Mouse (Mus musculus): ENCODE results near the gene Ppm1g.

The Ppm1g gene

GRCm38 (mm10) chr5:31220448-31221303 lies at the start of gene Ppm1g:
Gene Ppm1g, minus strand, starts transcription at chr5:31220687.
- DNase-seq: peak; percentile 92 to 93

DNA sequence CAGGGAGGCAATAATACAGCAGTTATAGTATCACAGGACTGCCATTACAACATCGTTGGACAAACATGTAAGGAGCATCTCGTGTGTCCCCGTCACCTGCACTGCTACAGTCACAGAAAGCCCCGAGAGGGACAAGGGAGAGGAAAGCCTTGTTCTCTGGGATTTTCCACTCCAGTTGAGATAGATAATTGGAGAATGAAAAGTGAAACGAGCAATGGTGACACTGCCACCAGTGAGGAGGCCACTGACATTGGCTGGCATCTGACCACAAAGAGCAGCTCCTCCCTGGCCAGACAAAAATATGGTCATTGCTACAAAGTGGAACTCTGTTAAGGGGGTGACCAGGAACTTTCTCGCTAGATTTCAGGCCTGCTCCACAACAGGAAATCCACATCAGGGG lies 47.2 kb upstream of the Ppm1g start:
- no peak for DNase-seq

- no peak for DNase-seq
Observed at GRCm38 (mm10) chr5:31266101-31266500, 45.6 kb upstream of the Ppm1g start.

DNA sequence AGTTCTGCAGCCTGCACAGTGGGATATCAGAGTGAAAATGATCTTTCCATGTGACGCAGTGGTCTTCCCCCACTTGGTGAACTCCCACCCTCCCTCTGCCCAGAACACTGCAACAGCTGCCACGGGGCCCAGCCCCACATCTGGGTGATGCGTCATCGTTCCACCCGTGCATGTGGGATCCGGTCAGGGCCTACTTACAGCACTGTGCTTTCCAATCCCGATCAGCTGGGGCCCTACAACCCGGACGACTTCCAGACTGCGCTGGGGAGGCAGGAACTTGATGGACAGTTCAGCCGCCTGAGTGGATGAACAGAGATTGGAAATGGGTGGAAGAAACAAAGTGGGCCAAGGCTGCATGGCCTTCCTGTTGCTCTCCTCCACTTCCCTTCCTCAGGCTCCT lies 37.1 kb upstream of the Ppm1g start:
- no peak for DNase-seq

- no peak for DNase-seq
Observed at GRCm38 (mm10) chr5:31255971-31256370, 35.5 kb upstream of the Ppm1g start.

DNA sequence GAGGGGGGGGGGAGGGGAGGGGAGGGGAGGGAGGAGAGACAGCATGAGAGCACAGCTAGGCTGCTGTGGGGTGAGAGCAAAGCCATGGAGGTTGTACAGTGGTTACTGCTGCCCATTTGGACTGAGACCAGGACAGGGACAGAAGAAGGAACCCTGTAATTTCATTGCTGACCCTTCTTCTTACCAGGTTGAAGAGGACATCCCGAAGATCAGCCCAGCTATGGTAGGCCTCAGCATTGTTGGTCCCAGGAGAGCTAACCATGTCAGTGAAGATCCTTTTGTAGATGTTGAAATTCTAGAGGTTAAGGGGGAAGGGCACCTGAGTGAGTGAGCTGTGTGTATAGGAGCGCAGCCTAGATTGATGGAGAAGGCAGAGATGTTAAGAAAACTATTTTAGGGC lies 34.9 kb upstream of the Ppm1g start:
- no peak for DNase-seq

GRCm38 (mm10) chr5:31254901-31255300 lies 34.4 kb upstream of the Ppm1g start:
- no peak for DNase-seq

DNA sequence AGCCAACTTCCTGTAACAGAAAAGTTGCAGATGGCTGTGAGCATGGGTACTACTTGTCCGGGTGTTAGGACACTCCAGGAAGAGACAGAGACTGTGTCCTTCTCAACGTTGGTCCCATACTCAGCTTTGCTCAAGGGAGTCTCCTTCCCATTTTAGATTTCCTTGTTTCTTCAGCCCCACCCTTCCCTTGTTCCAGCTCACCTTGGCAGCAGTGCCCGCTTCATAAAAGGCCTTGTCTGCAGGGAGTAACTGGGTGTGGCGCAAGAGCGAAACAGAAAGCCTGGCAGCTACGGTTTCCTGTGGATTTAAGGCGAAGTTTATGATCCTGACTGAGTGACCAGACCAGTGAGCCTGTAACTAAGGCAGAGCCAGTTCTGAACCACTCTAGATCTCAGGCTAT lies 34.0 kb upstream of the Ppm1g start:
- DNase-seq: no peak

DNA sequence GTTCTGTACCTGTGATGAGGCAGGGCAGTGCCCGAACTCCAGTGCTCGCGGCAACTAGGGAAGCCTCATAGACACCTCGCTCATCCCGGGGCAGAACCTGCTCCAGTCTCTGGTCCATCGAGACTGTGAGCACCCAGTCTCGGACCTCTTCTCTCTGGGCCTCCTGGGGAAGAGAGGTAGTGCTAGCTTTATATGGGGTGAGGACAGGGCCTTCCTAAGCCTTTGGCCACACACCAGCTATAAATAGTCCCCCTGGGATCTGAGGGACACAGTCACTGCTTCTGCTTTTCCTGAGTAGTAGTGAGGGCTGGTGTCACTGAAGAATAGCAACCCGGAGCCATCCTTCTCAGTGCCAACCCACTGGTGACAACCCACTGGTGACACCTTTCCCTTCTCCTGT lies 33.3 kb upstream of the Ppm1g start:
- DNase-seq: no peak

DNA sequence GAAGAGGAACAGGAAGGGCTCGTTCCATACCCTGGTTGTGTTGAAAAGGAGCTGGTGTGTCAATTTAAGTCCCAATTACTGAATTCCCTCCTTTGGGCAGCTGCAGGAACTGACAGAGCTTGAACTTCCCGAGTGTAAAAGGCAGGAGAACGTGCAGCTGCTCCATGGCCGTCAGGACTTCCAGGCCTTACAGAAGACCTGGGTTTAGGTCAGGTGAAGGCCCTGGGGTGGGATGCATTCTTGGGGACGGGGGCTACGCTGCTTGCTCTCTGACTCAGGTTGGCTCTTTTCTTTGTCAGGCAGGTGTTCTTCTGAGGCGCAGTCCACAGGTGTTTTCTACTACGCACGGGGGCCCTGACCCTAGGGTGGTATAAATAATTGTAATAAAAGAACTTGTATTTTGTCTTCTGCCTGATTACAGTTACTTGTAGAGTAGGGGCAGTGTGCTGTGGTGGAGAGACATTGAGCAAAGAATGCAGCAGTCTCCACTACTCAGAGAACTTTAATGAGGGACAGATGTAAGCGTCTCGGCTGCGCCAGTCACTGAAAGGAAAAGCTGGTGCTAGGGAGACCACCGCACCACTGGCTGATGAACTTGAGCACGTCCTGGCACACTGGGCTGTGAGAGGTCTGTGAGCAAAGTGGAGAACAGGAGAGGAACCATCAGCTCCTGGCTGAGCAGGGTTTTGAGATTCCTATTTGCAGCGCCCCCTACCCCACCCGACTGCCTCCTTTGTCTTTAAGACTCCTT lies 32.5 kb upstream of the Ppm1g start:
- no peak for DNase-seq

DNA sequence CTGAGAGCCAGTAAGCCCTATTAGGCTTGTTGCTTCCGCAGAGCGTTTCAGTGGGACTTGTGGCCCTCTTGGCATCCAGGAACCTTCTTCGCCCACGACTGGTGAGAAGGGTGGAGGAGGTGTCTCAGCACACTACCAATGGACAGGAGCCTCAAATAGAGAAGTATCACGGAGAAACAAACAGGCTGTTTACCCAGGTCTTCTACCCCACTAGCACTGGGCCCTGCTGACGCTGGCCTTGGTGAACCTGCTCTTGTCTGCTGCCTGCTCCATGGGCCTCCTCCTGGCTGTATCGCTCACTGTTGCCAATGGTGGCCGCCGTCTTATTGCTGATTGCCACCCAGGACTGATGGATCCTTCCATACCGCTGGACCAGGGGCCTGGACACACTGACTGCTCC lies 31.7 kb upstream of the Ppm1g start:
- no peak for DNase-seq

DNA sequence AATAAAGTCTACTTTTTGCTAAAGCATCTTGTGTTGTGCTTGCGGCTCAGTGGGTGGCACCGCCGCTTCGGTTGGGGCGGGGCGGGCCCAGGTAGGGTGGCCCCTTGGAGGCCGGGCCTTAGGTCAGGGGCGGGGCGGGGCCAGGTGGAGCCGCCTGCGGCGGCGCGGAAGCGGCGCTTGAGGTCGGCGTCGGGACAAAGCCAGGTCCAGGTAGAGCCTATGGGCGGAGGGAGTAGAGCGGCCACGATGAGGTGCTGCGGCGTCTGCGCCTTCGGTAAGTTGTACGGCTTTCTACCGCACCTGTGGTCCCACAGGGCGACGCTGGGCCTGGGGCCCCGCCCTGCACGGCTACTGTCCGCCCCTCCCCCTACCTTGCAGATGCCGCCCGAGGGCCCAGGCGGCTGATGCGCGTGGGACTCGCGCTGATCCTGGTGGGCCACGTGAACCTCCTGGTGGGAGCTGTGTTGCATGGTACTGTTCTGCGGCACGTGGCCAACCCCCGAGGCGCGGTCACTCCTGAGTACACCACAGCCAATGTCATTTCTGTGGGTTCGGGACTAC lies 31.1 kb upstream of the Ppm1g start, which contains the start of gene Krtcap3:
Gene Krtcap3 (plus strand): TSS at position 151 of the 561 bp plus-strand sequence.
- DNase-seq: peak in 1 of 2 experiments; percentile 25

- no peak for DNase-seq
Observed at GRCm38 (mm10) chr5:31250716-31251115, 30.2 kb upstream of the Ppm1g start.

DNA sequence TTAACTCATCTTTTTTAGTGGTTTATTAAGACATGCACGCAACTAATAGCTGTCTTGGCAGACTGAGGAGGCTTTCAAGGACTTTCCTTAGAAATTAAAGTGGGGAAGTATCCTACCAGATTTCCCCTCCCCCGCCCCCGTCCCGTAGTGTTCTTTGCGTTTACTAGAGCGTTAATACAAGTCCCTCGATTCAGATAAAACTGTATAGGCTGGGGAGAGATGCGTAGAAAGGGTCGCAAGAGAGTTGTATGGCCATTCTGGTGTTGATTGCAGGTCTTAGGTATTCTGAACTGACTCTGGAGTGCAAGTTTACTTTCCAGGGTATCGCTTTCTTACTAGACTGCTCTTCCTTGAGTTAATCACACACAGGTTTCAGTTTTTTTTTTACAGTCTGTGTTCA lies 21.7 kb upstream of the Ppm1g start:
- no peak for DNase-seq

- DNase-seq: no peak
Observed at GRCm38 (mm10) chr5:31241522-31242034, 21.1 kb upstream of the Ppm1g start.

DNA sequence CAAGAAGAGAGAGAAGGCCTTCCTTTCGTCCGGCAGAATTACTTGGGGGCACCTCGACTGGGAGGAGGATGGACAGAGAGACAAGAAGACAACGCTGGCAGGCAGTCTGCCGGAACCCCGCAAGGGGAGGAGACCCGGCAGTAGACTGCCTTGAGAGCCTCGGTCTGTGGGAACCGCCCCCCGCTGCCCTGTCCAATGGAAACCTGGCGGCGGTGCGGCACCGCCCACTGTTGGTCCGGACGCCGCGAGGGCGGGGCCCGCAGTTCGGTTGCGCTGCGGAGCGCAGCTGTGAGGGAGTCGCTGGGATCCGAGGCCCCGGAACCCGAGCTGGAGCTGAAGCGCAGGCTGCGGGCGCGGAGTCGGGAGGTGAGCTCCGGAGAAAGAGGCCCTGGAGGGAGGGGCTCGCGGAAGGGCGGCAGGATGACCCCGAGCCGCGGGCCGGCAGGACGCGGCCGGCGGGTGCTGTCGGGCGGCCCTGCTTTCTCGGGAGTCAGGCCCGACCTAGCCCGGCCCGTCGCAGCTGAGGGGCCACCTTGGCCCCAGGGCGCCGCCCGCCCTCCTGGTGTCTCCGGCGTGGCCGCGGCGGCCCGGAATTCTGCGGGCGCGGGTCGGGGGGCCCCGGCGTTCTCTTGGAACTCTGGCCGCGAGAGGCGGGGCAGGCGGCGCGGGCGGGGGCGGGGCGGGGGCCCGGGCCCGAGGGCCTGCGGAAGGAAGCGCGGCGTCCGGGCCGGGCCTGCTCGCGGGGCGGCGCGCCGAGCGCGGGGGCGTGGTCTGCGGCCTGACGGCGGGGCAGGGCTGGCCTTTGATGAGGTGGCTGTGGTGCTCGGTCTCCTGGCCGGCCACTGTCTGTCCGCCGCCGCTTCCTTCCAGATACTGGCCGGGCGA lies 20.4 kb upstream of the Ppm1g start, which contains the start of the genes Nrbp1 and Gm9970:
Gene Nrbp1 (plus strand): TSS at position 228 of the 885 bp plus-strand sequence.
Gene Gm9970 (minus strand): TSS at position 596 of the 885 bp plus-strand sequence.
- DNase-seq: peak; percentile 94 to 95

GRCm38 (mm10) chr5:31226641-31227040 lies 6.2 kb upstream of the Ppm1g start:
- DNase-seq: no peak

DNA sequence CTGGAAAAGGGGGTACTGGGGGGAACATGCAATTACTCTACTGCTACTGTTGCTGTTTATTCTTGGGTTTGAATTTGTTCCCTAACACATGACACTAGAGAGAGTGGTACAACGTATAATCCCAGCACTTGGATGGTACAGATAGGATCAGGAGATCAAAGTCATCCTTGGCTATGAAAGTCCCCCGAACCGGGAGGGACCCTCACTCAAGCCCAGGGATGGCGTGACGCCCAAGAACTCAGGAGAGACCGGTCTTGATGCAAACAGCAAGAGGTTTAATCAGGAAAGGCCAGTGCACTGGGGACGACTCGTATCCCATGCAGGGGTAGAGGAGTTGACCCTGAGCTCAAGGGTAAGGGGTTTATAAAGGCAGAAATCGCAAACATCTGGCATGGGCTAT lies 2.2 kb upstream of the Ppm1g start:
- DNase-seq: no peak

DNA sequence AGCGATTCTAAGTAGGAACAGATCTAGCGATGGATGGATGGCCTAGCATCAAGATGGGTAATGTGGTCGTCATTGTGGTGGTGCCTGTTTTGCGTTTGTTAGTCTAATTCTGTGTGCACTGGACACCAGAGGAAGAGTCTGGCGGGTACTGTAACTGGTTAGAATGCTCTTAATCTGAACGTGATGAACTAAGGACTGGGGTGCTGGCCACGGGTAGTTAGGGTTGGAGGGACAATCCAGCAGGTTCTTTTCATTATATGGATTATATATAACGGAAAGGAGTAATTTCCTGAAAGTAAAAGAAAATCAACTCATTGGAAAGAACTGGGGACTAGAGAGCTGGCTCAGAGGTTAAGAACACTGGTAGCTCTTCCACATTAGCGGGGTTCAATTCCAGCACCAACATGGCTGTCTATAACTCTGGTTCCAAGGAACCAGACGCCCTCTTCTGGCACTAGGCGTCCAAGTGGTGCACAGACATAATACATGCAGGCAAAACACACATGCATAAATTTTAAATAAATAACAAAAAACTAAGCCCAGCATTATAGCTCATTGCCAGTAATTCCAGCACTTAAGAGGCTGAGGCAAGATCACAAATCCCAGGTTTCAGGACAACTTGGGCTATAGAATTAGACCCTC lies 938 bp upstream of the Ppm1g start:
- DNase-seq: peak in 1 of 2 experiments; percentile 38

- DNase-seq: no peak
Observed at GRCm38 (mm10) chr5:31219911-31220447, 508 bp downstream of the Ppm1g start.

GRCm38 (mm10) chr5:31219474-31219873 lies 1.0 kb downstream of the Ppm1g start:
- no peak for DNase-seq

All from thymus, adult 18-20 months (tissue).